Mouse (Mus musculus): Measurements from ENCODE around the gene Ccer2.

Gene Ccer2

DNA sequence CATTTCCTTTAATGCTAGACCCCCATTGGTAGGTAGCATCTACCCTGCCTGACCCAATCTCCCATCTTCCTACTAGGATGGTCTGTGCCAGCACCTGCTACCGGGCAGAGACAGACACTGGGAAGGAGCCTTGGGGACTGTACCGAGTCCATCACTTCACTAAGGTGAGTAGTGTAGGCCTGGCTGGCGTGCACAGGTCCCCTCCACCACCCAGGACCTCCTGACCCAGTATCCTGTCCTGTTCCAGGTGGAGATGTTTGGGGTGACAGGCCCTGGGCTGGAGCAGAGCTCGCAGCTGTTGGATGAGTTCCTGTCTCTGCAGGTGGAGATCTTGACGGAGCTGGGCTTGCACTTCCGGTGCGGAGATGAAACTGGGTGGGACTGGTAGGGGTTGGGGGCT is 6.0 kb upstream of the Ccer2 start:
- in situ Hi-C loops (cut with MboI, MseI): loop anchor here (10.0 kb wide), 1 partner anchor 1175 kb away; no protein-coding TSS in a partner anchor

DNA sequence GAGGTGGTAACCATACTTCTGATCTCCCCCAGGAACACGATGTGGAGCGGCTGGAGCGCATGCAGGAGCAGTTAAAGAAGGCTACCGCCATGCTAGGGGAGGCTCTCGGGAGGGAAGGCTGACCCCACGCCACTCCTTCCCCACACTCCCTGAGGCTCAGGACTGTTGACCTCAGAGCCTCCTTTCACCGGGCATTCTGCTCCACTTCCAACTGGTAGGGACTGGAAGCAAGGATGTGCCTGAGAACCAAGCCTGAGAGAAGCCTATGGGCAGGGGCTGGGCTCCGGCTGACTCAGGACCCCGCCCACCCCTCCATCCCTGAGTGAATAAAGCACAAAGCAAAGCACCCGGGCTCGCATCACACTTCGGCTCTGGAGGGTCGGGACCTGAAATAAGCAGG is 2.6 kb downstream of the Ccer2 start:
- in situ Hi-C loops (cut with MboI, MseI): loop anchor here (10.0 kb wide), 1 partner anchor 1166 kb away; no protein-coding TSS in a partner anchor

GRCm38 (mm10) chr7:28761907-28762306 is 5.9 kb downstream of the Ccer2 start:
- in situ Hi-C loops (cut with MboI, MseI): no loop called here

DNA sequence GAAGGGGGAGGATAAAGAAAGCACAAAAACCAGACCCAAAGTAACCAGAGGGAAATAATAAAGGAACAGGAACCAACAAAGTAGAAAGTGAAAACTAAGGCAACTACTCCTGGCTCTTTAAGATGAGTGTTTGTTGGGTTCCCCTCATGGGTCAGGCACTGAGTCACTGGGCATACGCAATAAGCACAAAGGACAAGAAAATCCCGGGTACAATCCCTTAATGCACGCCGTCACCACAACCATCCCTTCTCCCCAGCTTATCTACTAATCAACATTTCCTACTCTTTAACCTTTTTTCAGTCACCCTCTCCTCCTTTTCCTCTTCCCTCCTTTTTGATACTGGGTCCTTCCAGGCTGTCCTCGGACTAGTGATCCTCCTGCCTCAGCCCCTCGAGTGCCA is 9.2 kb downstream of the Ccer2 start:
- in situ Hi-C loops (cut with MboI, MseI): no loop called here

DNA sequence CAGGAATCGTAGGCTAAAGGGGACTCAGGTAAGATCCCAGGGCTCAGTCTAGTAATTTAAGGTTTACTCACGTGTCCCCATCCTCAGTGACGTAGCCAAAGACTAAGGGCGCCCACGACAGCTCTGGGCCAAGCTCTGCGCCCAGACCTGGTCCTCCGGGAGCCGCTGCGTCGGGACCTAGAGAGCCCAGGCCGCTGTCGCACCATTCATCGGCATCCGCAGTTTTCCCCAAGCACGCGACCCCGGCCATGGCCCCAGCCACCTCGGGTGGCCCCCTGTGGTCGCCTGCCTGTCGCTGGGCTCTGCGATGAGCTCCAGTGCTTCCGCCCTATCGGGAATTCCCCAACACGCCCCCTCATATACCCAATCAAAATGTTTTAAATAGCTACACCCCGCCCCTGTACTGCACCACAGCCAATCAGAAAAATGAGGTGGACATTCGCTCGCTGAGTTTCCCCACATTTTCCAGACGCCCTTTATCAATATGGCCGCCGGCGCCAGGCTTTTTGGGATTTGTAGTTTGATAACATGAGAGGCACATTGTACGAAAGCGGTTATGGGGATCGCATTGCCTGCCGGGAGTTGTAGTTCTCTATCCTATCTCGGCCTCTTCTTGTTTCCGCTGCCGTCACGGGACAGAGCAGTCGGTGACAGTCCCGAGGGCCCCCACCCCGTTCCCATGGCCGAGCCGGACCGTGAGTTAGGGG is 10.4 kb downstream of the Ccer2 start, which contains the start of gene Sirt2:
TSS of gene Sirt2 (plus strand) at position 563 of the 707 bp plus-strand sequence.
- in situ Hi-C loops (cut with MboI, MseI): no loop called here

GRCm38 (mm10) chr7:28766910-28767309 is 10.9 kb downstream of the Ccer2 start:
- in situ Hi-C loops (cut with MboI, MseI): no loop called here

- in situ Hi-C loops (cut with MboI, MseI): no loop called here
Measured at GRCm38 (mm10) chr7:28767462-28767965, 11.5 kb downstream of the Ccer2 start, which contains the start of gene Nfkbib. TSS of gene Nfkbib (minus strand) at chr7:28767512.

GRCm38 (mm10) chr7:28769414-28769958 is 13.5 kb downstream of the Ccer2 start:
- in situ Hi-C loops (cut with MboI, MseI): no loop called here

GRCm38 (mm10) chr7:28770309-28770708 is 14.3 kb downstream of the Ccer2 start:
- in situ Hi-C loops (cut with MboI, MseI): loop anchor here (5.0 kb wide), 1 partner anchor 107 kb away; no protein-coding TSS in a partner anchor

DNA sequence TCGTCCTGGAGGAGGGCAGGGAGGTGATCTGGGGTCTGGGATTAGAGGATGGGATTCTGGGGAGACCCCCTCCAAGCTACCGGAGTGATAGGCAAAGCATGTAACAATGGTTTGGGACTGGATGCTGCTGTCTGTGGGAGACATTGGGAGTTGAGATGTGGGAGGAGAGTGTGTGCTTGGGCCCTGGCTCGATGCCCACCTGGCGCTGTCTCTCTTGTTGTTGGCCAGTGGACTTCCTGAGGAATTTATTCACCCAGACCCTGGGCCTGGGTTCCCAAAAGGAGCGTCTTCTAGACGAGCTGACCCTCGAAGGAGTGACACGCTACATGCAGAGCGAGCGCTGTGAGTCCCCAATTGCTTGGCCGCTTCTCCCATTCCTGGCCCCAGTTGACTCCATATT is 15.9 kb downstream of the Ccer2 start:
- in situ Hi-C loops (cut with MboI, MseI): loop anchor here (5.0 kb wide), 1 partner anchor 105 kb away; no protein-coding TSS in a partner anchor

GRCm38 (mm10) chr7:28773163-28773562 is 17.2 kb downstream of the Ccer2 start:
- in situ Hi-C loops (cut with MboI, MseI): loop anchor here (5.0 kb wide), 1 partner anchor 104 kb away; no protein-coding TSS in a partner anchor

GRCm38 (mm10) chr7:28774164-28774563 is 18.2 kb downstream of the Ccer2 start:
- in situ Hi-C loops (cut with MboI, MseI): loop anchor here (5.0 kb wide), 1 partner anchor 103 kb away; no protein-coding TSS in a partner anchor

DNA sequence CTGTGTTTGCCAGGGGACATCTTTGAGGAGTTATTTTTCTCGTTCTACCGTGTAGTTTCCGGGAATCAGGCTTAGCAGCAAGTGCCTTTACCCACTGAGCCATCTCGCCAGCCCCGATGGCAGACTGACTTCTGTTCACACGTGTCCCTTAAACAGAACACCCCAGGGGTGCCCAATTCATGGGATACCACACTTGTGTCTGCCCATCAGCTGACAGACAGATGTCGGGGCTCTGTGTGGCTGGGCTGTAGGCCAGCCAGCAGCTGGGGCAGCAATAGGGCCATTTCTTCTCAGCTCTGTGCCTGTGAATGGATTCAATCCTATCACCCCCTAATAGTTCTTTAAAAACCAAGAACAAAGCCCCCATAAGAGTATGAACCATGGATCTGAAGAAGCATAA is 19.2 kb downstream of the Ccer2 start:
- in situ Hi-C loops (cut with MboI, MseI): no loop called here

DNA sequence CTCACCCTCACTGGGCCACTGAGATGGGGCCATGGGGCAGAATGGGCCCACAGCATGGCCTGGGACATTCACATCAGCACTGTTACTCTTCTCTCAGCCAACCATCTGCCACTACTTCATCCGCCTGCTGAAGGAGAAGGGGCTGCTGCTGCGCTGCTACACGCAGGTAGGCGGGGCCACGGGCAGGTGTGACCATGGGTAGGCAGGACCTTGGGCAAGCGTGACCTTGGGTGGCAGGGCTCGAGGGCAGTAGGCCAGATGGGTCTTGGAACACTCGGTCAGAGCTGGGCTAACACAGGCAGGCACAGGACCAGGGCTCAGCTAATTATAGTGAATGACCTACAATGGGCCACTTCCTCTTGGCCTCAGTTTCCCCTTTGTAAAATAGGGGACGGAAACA is 22.9 kb downstream of the Ccer2 start:
- in situ Hi-C loops (cut with MboI, MseI): no loop called here

- in situ Hi-C loops (cut with MboI, MseI): no loop called here
Measured at GRCm38 (mm10) chr7:28780067-28780658, 24.2 kb downstream of the Ccer2 start.

GRCm38 (mm10) chr7:28780857-28781256 is 24.9 kb downstream of the Ccer2 start:
- in situ Hi-C loops (cut with MboI, MseI): no loop called here

GRCm38 (mm10) chr7:28781261-28781663 is 25.3 kb downstream of the Ccer2 start:
- in situ Hi-C loops (cut with MboI, MseI): no loop called here

GRCm38 (mm10) chr7:28785161-28785560 is 29.2 kb downstream of the Ccer2 start:
- in situ Hi-C loops (cut with MboI, MseI): no loop called here

DNA sequence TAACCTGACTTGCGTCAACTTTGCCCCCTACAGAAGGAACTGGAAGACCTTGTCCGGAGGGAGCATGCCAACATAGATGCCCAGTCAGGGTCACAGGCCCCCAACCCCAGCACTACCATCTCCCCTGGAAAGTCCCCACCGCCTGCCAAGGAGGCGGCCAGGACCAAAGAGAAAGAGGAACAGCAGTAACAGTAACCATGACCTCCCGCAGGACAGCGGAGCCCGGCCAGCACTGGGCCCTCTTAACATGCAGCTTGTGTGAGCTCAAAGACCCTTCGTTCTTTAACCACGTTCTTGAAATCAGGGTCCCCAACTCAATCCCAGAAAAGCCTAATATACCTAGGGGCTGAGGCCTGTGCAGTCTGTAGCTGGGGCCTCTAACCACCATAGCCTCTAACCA is 31.9 kb downstream of the Ccer2 start:
- in situ Hi-C loops (cut with MboI, MseI): no loop called here

DNA sequence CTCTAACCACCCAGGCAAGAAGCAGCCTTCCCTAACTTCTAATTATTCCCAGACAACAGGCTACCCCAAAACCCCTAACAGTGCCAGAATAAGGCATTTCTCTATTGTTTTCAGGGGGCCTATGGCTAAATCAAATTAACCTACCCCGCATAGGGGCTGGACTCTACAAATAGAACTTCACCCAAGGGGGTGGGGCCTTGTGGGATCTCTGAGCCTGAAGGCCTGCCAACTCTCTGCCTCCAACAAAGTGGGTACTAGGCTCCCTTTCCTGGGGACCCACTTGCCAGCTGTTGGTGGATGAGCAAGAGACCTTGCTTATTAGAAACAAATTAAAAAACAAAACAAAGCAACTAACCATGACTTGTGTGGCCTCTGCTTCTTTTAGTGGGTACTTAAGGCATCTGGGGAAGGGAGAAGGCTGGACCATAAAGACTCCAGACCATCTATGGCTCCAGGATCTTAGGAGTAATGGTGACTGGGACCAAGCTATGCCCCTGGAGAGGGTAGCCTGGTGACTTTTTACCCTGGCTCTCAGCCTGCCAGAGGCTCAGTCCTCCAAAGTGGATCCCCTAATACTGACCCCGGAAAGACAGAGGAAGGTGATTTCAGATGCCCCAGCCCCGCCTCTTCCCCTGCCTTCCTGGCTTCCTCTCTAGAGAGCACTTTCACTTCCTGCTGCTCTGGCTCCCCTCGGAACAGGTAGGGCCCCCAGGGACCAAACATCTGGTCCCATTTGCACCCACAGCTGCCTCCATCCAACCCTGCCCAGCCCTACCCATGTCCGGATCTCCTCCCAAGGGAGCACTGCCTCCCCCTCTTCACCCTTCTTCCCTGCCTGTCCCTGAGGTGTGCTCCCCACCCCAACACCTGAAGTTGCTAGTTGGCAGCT is 32.6 kb downstream of the Ccer2 start, which contains the start of gene Rinl:
TSS of gene Rinl (plus strand) at position 663 of the 889 bp plus-strand sequence.
- in situ Hi-C loops (cut with MboI, MseI): no loop called here

DNA sequence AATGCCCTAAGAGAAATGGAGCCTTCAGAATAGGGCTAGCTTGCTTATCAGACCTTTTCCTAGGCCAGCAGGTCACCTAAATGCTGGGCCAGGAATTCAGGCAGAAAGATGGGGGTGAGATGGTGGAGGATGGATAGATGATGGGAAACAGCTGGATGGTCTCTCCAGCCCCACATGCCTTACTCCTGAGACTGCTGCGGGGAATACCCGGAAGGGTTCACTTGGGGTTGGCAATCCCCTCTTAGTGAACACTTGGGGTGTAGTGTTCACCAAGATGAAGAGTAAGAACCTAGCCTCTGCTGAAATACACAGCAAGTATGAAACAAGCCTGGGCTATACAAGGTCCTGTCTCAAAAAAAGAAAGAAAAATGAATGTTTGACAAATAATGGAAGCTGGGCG is 33.3 kb downstream of the Ccer2 start:
- in situ Hi-C loops (cut with MboI, MseI): no loop called here

All from T-helper 2 cell (primary cell).